Mouse (Mus musculus): ENCODE measurements around the gene D630039A03Rik. TPM values are rescaled to one million over a fixed set of nuclear protein-coding genes. Genes with fewer than 3 reads are reported as not detected.

D630039A03Rik gene
- total RNA-seq, 2 experiments from 2014 or later, result 0.15 to 0.19 TPM

GRCm38 (mm10) chr4:57860204-57860611, 55.9 kb downstream of the D630039A03Rik start:
- DNase-seq (ENCODE audit: low spot score in 2 of 2), result no peak
- intact Hi-C loops (cut with DNase I), result no loop called here

Other genes with a start within 250 kb of the D630039A03Rik start
- 10 to 100 TPM; 34.4 to 39.5 TPM for gene Akap2, start 198.6 kb downstream of the D630039A03Rik start, total RNA-seq (2021)
- 100 to 1,000 TPM; 156 to 165 TPM for gene Txn1, start 40.1 kb upstream of the D630039A03Rik start, total RNA-seq (2021)
- not detected for gene Txndc8, start 92.8 kb upstream of the D630039A03Rik start, total RNA-seq (2021)

Measured in left cerebral cortex, postnatal 14 days (tissue).